Mouse (Mus musculus): ENCODE measurements at regions not wholly inside any gene's neighbourhood (a gene's known extent, or its start where the extent isn't known, plus 50 kb on each side); places are given as distances from the start of the nearest gene placed in this dataset.

DNA sequence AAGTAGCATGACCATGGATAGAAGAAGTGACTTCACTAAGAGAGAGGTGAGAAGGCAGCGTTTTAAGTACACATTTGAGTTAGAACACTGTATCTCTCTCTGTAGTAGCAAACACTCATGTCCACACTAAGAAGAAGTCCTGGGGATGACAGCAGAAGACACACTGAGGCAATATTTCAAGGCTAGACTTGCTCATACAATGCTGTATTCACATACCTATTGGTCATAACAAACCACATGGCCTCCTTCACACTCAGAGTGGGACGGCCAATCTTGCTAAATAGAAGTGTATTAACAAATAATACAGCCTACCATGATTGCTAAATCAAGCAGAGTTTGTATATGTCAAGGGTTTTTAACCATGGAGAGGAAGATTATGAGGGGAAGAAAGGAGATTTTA lies 252.5 kb upstream of the Kcnj16 start:
- no peak for DNase-seq (ENCODE audit: low spot score in 2 of 2)

DNA sequence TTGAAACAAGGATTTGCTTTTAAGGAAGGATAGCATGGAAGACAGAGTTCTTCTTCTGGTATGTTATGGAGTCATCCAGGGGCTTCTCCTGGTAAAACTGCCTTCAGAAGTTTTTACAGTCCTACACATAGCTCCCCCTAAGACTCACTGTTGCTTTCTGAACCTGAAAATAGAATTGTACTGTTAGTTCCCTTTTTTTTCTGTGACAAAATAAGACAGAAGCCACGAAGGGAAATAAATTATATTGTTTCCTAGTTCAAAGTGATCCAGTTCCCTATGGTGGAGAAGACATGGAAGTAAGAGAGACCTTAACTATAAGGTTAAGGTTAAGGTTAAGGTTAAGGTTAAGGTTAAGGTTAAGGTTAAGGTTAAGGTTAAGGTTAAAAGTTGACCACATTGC lies 251.5 kb upstream of the Kcnj16 start:
- DNase-seq (ENCODE audit: low spot score in 2 of 2): no peak

DNA sequence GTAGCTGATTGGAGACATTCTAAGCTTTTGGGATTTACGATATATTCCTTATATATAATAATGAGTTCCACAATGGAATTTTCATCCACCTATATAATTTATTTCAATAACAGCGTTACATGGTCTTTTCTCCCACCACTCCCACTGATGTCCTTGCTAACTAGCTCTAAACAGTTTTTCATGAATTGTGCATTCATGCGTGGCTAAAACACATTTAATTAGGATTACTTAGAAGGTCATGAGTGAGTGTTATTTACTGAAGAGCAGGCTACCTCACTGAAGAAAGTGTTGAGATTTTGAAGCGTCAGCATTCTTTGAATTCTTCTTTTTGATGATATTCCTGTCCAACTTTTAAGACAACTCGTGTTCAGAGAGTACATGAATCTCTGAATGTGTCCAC lies 245.1 kb upstream of the Kcnj16 start:
- no peak for DNase-seq (ENCODE audit: low spot score in 2 of 2)

DNA sequence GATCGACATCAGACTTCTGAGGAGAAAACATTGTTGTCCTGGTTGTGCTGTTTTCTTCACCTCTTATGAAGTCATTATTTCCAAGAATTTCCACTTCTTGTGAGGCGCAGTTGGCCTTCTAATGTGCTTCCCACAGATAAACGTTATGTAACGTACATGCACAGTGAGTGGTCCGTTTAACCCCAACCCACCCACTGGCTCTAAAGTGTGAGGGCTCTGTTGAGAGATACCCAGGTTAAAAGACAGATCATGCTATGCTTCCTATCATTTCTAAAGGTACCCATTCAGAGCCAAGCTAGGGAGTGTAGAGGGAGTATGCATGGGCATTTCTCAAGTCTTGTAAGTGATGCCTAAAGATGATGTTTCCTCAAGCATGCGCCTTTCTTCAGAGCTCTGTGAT lies 243.9 kb upstream of the Kcnj16 start:
- no peak for DNase-seq (ENCODE audit: low spot score in 2 of 2)

DNA sequence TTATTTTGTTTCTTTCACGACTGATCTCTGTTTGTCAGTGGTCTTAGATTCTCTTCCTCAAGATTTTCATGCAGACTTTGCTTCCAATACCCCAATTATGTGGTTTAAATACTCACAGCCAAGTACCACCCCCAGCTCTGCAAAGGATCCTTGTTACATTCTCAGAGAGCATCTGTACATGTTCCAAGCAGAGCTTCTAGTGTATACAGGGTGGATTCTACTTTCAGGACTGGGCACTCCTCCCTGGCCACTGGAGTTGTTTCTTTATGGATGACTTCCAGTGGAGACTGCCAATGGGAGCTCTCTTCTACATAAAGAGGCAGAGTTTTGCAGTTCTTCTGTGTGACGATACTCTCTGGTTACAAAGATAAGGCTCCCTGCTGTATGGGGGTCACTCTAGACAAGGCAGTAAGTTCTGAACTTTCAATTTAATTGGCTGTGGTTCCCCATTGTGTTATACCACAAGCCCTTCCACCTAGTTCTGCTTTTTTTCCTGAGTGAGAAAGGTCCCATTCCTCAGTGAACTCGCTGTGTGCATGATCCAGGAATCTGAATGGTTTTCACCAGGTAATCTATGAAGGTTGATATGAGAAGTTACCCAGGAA lies 240.4 kb upstream of the Kcnj16 start:
- no peak for DNase-seq (ENCODE audit: low spot score in 2 of 2)

DNA sequence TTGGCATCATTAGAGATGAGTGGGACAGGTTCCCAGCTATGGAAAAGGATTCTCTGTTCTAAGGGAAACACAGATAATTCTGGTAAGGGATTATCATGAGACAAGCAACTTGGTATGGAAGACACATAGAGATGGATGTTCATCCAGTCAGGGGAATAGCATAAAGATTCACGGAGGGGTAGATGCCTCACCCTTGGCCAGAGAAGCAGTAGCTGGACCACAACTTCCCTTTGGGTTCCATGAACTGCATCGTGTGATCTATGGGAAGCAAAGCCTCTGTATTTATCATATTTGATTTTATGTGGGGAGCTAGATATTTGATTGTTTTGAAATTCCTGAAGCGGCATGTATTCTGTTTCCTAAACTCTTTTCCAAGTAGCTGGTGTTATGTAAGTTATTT lies 236.3 kb upstream of the Kcnj16 start:
- no peak for DNase-seq (ENCODE audit: low spot score in 2 of 2)

DNA sequence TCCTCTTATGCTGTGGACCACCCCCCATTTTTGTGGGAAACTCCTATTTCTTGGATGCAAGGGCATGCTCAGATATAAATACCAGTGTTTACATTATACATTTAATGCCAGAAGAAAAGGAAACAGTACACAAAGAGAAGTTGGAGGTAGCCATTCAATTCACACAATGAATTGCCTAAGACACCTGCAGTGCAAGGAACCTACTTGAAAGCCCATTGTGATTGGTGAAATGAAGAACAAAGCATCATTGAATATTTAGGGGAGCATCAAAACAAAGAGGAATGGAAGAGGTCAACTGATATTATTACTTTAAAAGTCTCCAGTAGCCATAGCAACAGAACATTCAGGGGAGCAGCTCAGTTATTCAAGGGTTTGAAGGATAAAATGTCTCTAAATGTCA lies 193.7 kb upstream of the Kcnj16 start:
- DNase-seq (ENCODE audit: low spot score in 2 of 2): no peak

DNA sequence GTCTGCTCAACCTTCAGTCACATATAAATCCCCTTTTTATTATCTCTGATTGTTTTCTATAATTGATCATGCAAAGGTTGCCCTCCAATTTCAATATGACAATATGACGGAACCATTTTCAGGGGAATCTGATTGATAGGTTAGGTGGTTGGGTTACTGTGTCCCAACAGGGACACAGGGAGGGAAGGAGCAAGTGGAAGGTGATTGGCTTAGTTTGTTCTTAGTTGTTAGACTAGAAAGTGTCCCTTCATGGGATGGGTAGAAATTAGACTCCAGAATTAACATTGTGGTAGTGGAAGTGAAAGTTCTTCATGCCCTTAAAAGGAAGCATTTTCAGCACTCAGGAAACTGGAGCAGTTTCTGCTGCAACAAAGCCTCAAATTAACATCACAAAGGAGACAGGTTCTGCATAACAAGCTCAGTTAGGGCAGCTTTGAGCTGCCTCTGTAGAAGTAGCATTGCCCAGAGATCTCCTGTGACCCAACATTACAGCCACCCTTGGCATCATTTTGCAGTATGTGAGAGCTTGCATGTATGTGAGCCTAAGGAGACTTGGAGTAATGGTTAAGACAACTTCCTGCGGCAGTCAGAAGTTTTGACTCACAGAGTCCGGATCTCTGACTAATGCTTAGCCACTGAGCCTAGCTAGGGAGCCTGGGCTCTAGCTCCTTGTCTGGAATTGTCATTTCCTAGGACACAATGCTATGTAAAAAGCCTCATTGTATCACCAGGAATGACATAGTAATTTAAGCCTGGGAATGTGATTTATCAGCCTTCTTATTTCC lies 186.1 kb upstream of the Kcnj16 start:
- DNase-seq (ENCODE audit: low spot score in 2 of 2): no peak

DNA sequence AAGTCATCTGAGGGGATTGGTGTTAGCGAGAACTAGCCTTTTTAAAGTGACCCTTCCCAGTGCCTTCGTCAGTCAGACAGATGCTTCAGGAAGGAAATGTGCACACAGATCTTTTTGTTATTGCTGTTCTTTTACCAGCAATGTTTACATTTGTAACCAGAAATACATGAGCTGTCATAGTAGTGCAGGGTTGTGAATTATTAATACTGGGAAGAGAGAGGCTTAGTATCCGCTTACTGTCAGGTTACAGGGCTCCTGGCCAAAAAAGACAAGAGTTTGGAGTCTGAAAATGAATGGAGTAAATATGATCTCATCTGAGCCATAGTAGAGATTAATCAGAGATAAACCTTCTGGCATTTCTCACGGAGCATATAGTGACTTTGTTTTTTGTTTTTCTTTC lies 178.3 kb upstream of the Kcnj16 start:
- DNase-seq (ENCODE audit: low spot score in 2 of 2): no peak

DNA sequence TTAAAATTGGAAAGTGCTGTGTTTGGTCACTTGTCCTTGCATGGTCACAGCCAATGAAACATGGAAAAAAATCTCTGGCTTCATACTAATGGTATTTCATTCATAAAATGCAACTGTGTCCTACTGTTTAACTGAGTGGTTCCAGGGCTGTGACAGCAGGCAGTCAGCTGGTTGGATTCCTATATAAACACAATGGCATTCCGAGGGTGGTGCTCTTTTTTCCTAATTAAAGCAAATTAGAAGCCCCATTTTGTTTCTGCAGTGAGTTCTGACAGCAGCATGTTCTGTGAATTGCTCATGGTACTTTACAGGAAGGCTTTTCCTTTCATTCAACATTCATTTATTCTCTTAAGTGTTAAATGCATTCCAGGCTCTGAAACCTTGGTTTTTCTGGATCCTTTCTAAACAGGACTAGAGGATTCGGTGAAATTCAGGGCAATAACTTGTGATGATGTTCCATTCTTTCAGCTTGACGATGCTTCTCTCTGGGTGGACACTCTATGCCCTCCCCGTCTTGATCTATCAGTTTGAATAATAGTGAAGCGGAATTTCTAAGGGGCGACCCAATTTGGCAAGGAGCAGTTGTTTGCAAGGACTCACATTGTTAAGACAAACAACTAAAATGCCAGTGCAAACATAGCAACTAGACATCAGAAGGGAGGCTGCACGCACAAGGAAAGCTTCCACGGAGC lies 167.8 kb upstream of the Kcnj16 start:
- no peak for DNase-seq (ENCODE audit: low spot score in 2 of 2)

DNA sequence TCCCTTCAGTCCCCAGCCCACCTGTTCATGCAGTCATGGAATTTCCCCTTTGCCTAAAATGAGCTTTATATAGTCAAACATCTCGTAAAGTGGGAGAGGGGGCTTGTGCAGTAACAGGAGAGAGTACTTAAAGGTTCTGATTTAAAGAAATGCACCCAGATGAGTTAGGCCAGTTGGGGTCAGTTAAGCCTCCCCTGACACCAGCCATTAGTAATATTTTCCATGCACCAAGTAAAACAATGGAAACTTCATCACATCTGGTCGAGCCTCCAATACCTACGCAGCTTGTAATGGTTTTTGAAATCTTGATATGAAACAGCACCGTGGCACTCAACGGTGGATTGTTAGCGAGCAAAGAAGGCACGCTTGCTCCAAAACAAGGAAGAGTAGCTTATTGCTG lies 165.8 kb upstream of the Kcnj16 start:
- no peak for DNase-seq (ENCODE audit: low spot score in 2 of 2)

DNA sequence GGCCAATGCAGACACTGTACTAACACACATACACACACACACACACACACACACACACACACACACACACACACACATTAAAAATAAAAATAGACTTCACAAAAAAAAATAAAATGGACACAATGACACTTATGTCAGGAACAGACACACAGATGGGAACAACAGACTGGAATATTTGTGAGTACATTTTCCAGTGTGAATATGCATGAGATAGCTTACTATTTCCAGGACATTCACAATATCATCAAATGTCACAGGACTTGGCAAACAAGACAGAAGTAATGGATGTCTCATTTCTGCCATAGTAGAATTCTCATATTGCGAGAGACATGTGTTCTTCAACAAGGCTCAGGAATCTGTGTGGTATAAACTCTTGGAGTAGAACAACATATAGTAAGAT lies 163.8 kb upstream of the Kcnj16 start:
- DNase-seq (ENCODE audit: low spot score in 2 of 2): no peak

DNA sequence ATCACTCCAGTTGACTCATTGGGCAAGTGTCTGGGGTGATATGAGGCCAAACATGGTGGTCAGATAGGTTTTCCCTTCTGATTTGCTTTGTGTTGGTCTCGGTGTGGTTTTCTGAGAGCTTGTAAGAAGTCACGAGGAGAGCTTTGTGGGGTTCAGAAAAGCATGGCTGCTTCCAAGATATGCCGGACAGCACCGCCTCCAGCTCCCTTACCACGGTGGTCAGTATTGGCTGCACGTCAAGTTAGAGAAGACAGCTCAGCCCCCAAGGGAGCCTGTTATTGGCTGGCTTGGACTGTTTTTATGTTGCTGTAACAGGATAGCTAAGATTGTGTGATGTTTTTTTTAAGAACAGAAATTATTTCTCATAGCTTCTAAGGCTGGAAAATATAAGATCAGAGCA lies 154.7 kb upstream of the Kcnj16 start:
- no peak for DNase-seq (ENCODE audit: low spot score in 2 of 2)

DNA sequence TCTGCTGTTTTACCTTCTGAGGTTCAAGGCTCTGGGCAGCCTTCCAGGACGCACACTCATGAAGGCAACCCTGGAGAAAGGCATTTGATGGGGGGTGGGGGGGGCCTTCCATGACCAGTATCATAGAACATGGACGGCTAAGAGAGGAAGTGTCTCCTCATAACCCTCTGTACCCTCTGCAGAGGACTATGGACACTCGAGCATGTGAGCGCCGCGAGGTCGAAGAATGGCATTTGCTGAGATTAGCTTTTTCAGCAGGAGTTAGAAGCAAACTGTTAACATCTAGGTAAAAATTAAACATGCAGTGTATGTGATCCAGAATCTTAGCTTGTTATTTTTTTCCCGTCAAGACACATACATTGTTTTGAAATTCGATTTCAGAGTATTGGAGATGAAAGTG lies 153.1 kb upstream of the Kcnj16 start:
- no peak for DNase-seq (ENCODE audit: low spot score in 2 of 2)

DNA sequence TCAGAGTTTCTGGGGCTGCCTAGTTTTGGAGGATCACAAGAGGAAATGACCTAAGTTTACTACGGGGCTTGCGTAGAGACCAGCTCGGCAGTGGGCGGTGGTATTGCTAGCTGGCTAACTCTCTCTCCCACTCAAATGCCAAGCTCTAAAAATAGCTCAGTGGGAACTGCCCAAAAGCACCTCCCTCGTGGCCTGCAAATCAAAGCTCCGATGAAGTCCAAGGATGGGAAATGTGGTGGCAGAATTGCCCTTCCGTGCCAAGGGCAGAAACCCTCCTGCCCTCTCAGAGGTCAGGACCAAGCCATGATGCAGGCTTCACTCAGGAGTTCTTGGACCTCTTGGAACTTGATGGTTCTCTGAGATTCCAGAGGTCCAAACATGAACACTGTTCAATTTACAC lies 152.6 kb upstream of the Kcnj16 start:
- DNase-seq (ENCODE audit: low spot score in 2 of 2): no peak

DNA sequence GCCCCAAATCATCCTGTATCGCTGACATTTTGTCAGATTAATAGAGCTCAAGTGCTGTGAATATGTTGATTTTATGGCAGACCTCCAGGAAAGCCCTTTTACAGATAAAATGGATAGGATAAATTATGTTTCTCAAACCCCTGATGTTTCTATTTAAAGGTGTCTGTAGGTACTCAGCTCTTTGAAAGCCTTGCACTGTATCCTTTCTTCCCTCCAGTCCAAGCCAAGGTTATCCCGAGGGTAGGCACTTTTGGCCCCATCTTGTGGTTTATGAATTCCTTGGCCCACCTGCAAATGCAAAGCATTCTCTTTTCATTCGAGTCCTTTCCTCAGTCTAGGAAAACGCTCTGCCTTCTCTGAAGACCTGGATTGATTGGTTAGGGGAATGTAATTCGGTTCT lies 139.2 kb upstream of the Kcnj16 start:
- DNase-seq (ENCODE audit: low spot score in 2 of 2): no peak

DNA sequence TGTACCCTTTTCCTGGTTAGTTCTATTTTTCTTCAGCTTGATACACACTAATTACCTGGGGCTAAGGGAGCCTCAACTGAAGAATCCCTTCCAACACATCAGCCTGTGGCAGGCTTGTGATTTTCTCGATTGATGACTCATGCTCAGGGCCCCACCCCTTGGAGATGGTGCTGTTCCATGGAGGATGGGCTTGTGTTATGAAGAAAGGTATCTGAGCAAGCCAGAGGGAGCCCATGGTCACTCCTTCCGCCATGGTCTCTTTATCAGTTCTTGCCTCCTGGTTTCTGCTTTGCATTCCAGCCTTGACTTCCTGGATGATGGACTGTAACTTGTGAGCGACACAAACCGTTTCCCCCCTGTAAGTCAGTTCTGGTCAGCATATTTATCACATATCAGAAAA lies 131.1 kb upstream of the Kcnj16 start:
- no peak for DNase-seq (ENCODE audit: low spot score in 2 of 2)

DNA sequence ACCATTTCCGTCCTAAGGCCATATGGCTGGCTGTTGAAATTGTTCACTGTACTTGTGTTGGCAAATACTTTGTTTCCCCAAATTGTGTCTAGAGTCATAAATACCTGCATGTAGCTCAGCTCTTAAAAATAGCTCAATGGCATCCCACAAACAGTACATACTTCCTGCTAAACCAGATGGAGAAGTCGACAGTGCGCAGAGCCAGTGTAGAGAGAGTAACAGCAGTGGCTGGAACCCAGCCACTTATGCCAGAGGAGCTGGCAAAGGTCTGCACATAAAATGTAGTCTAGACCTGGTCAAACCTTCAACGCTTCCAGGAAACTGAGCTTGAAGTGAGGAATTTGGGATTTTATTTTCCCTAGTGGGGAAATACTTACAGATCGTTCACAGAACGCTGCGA lies 128.5 kb upstream of the Kcnj16 start:
- DNase-seq (ENCODE audit: low spot score in 2 of 2): no peak

DNA sequence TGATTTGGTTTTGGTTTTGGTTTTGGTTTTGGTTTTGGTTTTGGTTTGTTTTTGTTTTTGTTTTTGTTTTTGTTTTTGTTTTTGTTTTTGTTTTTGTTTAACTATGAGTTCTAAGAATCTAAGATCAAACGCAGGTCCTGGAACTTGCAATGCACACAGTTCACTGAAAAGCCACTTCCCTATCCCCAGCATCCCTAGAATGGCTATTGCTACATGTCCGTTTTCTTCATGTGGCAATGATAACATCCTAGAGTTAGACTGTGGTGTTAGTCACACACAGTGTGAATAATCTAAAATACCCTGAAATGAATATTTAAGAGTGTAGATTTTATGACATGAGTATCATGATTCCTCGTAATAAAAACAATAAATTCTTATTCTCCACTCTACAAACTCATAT lies 99.5 kb upstream of the Kcnj16 start:
- DNase-seq (ENCODE audit: low spot score in 2 of 2): no peak

DNA sequence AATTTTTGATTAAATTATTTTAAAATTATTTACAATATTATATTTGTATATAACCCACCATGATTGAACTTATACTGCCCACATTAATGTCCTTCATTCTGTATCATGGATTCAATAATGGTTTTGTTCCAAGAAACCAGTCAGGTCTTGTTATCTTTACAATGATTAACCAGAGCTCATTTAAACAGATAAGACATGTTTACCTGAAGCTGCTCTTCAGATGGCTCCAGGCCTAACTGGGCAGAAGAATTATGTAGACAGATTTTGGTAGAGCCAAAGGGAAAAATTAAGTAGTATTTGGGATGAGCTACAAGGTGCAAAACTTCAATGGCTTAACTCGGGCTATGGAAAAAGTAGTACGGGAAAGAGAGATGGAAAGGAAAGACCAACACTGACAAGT lies 97.7 kb upstream of the Kcnj16 start:
- DNase-seq (ENCODE audit: low spot score in 2 of 2): no peak

DNA sequence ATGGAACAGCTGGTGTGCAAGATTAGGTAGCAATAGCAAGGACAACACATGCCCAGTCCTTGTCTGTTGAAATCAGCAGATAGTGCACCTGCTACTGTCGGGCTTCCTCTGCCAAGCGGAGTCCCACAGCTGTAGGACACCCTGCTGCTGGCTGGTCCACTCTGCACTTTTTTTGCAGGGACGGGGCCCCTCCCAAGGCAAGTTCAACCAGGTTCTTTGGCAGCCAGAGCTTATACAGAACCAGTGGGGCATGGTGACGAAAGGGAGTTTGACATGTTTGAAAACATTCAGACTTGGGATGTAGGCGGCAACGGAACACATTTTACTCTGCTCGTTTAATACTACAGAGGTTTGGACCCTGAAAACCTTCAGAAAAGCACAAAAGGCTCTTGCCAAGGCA lies 93.2 kb upstream of the Kcnj16 start:
- no peak for DNase-seq (ENCODE audit: low spot score in 2 of 2)

DNA sequence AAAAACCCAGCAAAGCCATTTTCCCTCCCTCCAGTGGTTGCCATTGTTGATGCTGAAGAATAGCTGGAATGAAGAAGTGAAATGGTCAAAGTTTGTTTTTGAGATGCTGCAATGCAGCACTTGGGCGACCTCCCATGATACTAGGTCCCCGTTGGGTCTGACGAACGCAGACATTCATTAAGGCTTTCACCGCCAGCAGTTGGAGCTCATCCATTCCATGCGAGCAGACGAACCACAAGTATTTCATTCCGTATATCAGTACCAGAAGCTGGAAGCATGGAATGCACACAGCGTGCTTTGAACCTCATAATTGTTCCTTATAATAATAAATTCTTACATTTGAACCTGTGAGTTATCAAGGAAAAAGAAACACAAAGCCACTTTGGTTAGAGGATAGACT lies 86.9 kb upstream of the Kcnj16 start:
- no peak for DNase-seq (ENCODE audit: low spot score in 2 of 2)
